Mouse (Mus musculus): Measurements from ENCODE around the gene 6430548M08Rik.

Gene 6430548M08Rik

DNA sequence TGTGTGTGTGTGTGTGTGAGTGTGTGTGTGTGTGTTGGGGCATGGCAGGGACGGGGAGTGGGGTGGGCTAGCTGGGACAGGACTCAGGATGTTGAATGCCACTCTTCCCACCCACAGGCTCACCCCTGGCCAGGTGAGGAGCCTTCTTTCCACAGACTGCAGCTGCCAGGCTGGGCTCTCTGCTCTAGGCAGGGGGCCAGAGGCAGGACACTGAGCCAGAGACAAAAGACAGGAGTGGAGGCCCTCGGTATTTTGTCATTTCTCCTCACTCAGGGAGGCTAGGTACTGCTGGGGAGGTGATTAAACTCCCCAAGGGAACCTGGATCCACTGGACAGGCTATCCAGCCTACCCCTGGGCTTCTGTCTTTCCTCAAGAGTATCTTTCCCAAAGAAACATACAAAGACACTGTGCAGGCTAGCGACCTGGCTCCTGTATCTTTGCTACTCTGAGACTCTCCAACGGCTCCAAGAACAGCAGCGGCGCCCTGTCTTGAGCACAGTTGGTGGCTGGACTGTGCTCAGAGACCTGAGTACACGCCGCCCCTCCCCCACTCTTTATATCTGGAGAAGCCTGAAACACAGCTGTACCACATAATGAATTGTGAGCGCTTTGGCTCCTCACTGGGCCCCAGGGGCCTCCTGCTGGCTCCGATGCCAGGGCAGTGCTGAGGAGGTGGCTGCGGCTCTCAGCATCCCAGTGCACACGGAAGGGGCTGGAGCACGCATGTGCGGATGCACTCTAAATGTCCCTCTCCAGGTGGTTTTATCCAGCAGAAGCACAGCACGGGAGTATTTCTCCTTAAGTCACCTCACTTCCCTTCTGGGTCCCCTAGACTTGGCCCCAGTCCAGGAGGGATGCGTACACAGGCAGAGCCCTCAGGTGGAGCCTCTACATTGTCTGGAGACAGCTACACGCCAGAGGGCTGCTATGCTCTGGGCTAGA, 71.2 kb downstream of the 6430548M08Rik start:
- DNase-seq = no peak

DNA sequence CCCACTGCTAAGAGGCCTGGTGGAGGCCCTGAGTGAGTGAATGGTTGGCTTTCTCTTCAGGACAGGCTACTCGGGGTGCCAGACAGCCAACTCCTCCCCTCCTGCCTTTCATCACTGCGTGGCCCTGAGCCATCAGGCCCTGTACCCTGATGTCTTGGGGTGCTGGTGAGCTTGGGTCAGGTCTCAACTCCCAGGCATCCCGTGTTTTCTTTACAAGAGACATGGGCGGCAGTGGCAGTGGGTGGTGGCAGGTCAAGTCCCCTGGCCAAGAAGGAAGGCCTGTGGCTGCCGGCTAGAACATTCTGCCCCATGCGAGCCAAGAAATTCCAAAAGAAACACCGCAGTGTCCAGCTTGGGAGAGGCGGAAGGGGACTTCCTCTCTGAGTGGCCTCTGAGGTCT, 72.5 kb downstream of the 6430548M08Rik start:
- DNase-seq = peak; percentile 76 to 79

DNA sequence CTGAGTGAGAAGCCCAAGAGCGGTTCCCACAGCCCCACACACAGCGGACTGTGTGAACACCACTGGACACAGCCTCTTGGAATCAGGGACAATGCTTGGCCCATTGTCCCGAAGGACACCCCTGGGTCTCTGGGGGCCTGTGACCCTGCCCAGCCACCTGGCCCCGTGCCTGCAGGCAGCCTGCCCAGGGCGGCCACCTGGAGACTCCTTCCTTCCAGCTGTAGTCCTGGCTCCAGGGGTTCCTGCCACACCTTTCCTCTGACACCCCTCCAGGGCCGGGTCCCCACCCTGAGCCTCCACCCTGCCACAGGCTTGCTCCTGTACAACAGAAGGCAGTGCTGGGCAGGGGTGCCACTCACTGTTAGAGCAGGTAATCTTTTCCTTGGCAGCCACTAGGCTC, 74.6 kb downstream of the 6430548M08Rik start:
- peak; percentile 55 to 64 for DNase-seq

DNA sequence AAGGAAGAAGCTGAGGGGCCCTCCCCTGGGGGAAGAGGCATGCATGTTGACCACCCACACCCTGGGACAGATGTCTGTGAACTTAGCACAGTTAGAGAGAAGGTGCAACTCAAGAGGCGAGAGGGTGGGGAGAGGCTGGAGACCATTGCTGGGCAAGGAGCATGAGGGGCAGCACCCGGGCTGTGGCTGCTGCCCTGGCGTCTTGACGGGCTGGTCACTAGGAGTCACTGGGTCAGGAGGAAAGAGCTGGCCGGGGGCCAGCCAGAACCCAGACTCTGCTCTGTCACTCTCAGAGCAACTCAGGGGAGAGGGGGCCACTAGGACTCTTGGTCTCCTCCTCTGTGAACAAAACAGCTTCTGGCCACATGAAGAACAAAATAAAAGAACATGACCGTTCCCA, 75.5 kb downstream of the 6430548M08Rik start:
- DNase-seq = peak in 1 of 2 experiments; percentile 29

DNA sequence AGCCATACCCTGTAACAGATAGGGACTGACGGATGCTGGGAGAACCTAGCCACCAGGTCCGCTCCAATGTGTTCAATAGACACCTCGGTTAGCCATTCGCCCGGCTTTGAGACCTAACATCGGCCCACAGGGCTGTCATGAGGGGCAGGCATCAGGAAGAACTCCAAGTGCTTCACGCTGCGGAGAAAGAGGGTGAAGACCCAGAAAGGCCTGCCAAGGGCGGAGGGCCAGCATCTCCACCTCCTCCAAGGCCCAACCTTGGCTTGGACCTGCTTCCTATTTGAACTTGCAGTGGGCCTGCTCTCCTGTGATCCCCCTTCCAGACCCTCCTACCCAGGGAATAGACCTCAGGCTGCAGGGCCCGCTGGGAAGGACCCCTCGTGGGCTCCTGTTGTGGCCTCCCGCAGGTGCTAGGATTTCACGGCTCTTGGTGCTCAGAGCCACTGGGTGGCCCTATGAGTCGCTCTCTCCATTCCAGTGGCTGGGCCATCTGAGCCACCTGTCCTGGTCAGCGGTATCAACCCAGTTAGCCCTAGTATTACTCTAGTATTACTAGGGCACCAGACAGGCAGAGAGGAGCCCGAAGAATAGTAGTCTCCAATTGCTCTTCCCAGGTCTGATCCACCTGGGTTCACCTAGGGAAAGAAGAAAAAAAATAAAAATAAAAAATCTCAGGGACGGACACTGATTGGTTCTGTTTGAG, 76.3 kb downstream of the 6430548M08Rik start:
- DNase-seq = no peak

DNA sequence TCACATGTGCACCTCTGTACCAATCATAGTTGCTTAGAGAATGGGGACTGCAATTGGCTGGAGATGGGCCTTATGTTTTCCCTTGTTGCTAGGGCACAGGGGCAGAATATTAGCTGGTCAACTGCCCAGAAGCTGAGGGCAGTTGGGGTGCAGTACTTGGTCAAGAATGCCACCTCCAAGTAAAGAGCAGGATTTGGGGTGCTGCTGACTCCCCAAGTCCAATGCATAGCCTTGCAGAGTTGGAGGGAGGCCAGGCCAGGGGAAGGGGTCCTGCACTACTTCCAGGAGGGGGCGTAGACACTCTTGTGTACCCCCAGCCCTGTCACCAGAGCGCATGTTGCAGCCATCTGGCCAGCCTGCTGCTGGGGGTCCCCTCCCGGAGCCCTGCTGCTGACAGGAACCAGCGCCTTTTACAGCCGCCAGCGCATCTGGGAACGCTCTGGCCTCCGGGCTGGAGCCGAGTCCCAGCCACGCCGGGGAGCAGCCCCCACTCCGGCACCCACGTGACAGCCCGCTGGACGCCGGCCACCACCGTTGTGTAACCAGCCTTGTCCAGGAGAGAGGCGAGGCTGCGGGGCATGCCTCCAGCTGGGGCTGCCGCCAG, 77.0 kb downstream of the 6430548M08Rik start:
- DNase-seq = peak; percentile 94 to 96

DNA sequence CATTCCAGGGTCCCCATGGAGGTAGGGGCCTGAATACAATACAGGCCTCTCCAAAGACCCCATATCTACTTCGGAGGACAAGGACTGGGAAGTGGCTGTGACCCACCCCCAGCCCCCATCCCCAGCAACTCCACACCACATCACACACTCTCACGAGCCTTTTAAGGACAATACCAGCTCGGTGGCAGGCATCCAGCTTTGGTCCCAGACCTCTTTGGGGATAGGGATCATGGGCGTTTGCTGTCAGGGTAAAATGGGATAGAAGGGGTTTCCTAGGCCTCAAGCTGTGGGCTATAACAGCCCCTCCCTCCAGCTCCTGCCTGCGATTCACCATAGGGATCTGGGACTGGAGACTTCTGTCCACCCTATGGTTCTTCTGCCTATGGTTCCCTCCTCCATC, 77.7 kb downstream of the 6430548M08Rik start:
- no peak for DNase-seq

DNA sequence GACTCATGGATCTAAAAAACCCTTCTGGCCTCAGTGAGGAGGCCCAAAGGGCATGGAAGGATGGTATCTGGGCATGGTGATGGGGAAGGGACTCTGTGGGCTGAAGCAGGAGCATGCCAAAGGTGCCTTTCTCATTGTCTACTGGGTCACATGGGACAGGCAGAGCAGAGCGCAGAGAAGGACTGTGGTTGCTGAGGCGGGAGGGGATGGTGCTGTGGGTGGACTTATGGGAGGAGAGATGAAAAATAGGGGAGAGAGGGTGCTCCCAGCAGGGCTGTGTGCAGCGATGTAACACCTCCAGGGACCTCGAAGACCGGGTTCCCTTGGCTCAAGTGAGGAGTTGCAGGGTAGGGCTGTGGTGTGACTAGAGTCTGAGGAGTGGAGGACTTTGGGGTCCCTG, 78.2 kb downstream of the 6430548M08Rik start:
- no peak for DNase-seq

DNA sequence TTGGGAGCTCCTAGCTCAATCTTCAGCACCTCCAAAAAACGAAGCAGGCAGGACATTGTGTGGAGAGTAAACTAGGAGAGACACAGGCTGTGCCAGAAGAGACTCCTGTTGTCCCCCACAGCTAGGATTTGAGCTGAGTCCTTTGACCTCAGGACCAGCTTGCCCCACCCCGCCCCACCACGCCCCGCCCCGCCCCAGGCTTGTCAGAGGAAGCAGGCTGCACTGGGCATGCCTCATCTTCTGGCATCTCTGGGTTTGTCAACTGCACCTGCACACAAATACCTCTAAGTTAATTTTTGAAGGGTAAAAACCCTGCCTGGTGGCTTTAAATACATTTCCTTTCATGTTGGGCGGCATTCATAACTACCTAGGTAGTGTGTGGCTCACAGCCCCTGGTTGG, 87.4 kb downstream of the 6430548M08Rik start:
- DNase-seq = no peak

DNA sequence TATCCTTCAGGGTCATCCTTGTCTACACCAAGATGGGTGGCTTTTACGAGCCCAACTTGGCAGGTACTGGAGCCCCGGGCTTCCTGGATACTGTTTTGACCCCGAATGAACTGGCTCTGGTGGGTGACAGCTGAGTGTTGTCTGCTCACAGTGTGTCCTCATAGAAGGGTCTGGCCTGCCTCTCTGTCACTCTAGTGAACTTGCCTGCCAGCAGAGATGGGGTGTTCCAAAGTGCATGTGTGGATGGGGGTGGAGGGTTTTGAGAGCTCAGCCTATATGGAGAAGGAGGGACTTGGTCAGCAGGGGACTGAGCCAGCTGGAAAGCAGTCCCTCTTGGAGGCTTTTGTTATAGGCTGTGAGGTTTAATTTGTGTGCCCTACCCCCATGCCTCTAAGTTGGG, 88.6 kb downstream of the 6430548M08Rik start:
- no peak for DNase-seq

DNA sequence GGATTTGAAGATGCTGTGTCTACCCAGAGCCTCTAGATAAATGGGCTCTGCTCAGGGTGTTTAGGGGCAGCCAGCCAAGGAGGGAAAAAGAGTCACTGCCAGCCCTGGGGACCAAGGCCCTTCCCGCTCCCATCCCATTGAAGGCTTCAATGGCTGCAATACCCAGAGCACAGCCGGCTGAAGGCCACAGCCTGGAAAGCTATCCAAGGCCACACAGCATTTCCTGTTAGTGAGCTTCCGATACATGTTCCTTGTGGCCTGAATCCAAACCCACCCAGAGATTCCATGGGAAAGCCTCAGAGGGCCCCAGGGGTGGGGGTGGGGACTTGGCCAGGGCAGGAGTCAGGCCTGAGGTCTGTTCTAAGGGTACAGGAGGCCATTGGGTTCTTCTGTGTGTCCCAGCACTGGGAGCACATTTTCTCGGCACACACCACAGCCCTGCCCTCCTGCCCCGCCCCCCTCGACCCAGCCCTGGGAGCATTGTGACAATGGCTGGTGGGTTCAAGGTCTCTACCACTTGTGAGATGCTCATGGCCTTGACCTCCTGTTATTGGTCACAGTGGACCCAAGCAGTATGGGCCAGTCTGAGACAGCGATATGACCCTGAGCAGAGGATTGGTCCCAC, 90.9 kb downstream of the 6430548M08Rik start:
- DNase-seq = peak; percentile 65 to 75

DNA sequence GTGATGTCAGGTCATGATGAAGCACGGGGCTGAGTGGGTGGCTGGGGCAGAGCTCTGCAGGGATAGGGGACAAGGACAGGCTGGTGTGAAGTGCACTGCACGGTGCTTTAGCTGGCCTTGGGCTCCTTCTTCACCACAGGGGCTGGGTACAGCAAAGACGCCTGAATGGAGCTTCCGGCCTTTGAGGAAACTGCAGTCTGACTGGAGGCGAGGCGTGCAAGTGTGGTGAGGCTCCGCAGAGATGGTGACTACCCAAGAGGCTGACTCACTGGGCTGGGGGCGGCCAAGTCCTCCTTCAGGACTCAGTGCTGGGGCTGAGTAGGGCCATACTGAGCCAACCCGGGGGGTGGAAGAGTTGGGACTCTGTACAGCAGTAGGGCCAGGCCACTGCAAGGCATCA, 92.0 kb downstream of the 6430548M08Rik start:
- DNase-seq = no peak

DNA sequence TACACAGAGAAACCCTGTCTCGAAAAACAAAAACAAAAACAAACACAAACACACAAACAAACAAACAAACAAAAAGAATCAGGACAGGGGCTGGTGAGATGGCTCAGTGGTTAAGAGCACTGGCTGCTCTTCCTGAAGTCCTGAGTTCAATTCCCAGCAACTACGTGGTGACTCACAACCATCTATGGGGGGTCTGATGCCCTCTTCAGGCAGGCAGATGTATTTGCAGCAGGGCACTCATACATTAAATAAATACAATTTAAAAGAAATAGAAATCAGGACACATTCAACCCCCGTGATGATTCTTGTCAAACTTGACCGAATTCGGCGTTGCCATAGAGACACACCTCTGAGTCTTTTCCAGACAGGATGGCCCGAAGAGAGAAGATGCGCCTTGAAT, 93.4 kb downstream of the 6430548M08Rik start:
- DNase-seq = no peak

DNA sequence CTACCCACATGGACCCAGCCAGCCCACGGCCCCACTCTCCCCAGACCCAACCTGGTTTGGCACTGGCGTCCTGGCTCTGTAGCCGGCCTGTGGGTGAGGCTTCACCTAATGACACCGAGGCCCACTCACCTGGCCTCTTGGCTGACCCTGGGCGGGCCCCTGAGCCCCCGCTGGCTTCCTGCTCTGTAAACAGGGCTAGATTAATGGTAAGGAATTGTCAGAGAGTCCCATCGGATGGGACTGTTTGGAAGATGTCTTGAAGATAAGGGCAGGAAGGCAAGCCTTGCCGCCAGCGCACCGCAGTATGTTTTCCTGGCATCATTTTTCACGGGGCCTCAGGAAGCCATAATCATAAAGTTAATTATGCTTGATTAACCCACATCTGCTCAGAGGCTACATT, 94.2 kb downstream of the 6430548M08Rik start:
- DNase-seq = peak in 1 of 2 experiments; percentile 44

DNA sequence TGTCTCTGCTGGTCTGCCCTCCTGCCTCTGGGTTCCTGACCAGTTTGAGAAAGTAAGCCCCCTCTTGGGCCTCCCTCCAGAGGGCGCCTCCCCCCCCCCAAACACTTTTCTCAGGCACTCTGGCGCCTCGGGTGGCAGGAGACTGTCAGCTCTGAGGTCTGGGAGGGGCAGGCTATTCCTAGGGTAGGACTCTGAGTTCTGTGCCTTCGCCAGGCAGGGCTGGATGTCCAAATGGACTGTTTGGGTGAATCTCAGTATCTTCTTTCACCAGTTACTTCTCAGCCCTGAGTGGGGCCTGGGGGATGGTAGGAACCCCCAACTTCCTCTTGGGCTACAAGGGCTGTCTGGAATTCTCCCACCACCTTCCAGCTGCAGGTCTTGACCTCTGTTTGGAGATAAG, 97.4 kb downstream of the 6430548M08Rik start:
- no peak for DNase-seq

DNA sequence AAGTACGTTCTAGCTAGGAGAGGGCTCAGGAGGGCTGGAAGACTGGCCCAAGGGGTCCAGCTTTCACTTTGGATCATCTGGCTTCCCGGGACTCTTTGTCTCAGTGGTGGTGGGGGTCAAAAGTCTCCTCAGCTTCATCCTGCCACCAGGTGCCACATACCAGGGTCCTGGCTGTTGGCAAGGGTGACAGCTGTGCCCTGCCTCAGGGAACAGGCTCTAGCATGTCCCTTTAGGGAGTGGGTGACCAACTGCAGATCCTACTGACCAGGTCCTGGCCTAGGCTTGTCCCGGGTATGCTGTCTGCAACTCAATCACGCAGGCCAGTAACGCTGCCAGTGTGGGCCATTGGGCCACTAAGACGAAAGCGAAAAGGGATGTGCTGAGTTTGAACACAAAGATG, 98.6 kb downstream of the 6430548M08Rik start:
- DNase-seq = no peak

DNA sequence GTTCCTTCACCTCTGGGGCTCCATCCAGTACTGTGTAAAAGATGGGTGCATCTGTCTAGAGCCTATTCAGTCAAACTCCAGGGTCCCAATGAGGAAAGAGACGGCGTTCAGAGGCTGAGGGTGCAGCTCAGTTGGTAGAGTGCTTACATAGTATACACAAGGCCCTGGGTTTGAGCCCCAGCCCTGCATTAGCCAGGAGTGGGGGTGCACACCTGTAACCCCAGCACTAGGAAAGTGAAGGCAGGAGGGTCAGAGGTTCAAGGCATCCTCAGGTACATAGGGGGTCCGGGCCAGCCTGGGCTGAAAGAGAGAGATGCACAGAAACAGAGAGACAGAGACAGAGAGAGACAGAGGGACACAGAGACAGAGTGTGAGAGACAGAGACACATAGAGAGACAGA, 99.3 kb downstream of the 6430548M08Rik start:
- no peak for DNase-seq

DNA sequence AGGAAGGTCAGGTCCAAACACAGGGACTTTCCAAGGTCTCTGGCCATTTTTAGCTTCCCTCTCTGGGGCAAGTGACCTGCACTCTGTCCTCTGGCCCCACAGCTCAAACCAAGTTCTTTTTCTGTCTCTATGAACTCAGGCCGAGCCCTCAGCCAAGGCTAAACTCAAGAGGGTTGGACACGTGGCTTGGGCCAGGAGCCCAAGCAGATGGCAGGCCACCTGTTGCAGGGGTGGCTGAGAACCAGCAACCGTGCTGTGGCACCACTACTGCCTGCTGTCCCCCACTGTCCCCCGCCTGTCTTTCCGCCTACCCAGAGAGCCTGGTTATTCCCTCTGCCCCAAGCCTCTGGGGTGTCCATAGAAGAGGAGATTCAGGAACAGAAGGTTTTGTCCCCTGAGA, 100.0 kb downstream of the 6430548M08Rik start:
- no peak for DNase-seq
